ENCODE assay signal across 10 mouse cellular contexts in genomic region chr4:117847011-117847410, GRCm38 (mm10). TPM values are rescaled to one million over a fixed set of nuclear protein-coding genes. Genes with fewer than 3 reads are reported as not detected.
DNase-seq lines count a peak whose midpoint lies in the region; ATAC-seq and TF ChIP-seq lines count a peak whose summit lies in the region.
"Had no signal": no experiment of that assay in that cellular context is flagged by ENCODE, and none has a peak within 500 bp of the region (broad histone marks: within the 10 kb centered on the region; RNA-seq: fewer than 3 reads in every experiment).

No protein-coding gene starts in this region.

- 0 out of 2 replicates have a peak overlapping the region, but pooled peaks have one; percentile 15 for H3K27ac ChIP-seq in intestine, embryonic 15.5 days
- no peak overlapping the region for H3K27ac ChIP-seq in intestine, postnatal 0 days (ENCODE audit: low read depth, low read length)
- peak overlapping the region; percentile 35; the same call in 1 of the 2 replicates for H3K27ac ChIP-seq in midbrain, embryonic 10.5 days (replicated peaks)
- no peak overlapping the region for H3K27ac ChIP-seq in midbrain, embryonic 11.5 days (ENCODE audit: low read depth, low read length)
- 0 out of 2 replicates have a peak overlapping the region, but pooled peaks have one; percentile 5 for H3K27ac ChIP-seq in hindbrain, embryonic 15.5 days (replicated peaks)
- peak overlapping the region; percentile 2; the same call in 1 of the 2 replicates for H3K27ac ChIP-seq in midbrain, postnatal 0 days (ENCODE audit: low read depth, low read length)
- H3K27ac ChIP-seq in heart, embryonic 11.5 days (ENCODE audit: low read depth, low read length) = no peak overlapping the region
- H3K27ac ChIP-seq: kidney, postnatal 0 days had no signal

- no peaks in the 10 kb centered on the region for H3K36me3 ChIP-seq in intestine, embryonic 15.5 days
- no peaks in the 10 kb centered on the region; the same call in 1 of the 2 replicates for H3K36me3 ChIP-seq in intestine, postnatal 0 days (ENCODE audit: control insufficient read depth, insufficient read depth)
- no peaks in the 10 kb centered on the region for H3K36me3 ChIP-seq in midbrain, embryonic 10.5 days
- H3K36me3 ChIP-seq in midbrain, embryonic 11.5 days (ENCODE audit: control insufficient read depth, insufficient read depth, low read length) = no peaks in the 10 kb centered on the region
- H3K36me3 ChIP-seq in hindbrain, embryonic 15.5 days = no peaks in the 10 kb centered on the region
- H3K36me3 ChIP-seq in midbrain, postnatal 0 days (ENCODE audit: insufficient read depth, low read length) = peaks cover 7% of the 10 kb centered on the region; the same call in 1 of the 2 replicates
- H3K36me3 ChIP-seq in heart, embryonic 11.5 days (ENCODE audit: control insufficient read depth, insufficient read depth, low read length) = no peaks in the 10 kb centered on the region

- WGBS in intestine, embryonic 15.5 days = 44% methylated on average over 2 of the region's 2 CpGs
- WGBS in intestine, postnatal 0 days = 66% methylated on average over 2 of the region's 2 CpGs
- WGBS in midbrain, embryonic 10.5 days = 66% methylated on average over 2 of the region's 2 CpGs
- 60% methylated on average over 2 of the region's 2 CpGs for WGBS in midbrain, embryonic 11.5 days
- 17% methylated on average over 2 of the region's 2 CpGs for WGBS in hindbrain, embryonic 15.5 days
- WGBS in midbrain, postnatal 0 days = 29% methylated on average over 2 of the region's 2 CpGs
- 42% methylated on average over 2 of the region's 2 CpGs for WGBS in heart, embryonic 11.5 days (ENCODE audit: insufficient replicate concordance)

- ATAC-seq in intestine, embryonic 15.5 days = no peak
- ATAC-seq in intestine, postnatal 0 days = no peak
- ATAC-seq in midbrain, embryonic 11.5 days (ENCODE audit: low FRiP score) = no peak
- ATAC-seq in hindbrain, embryonic 15.5 days (ENCODE audit: low FRiP score, low read depth) = no peak; the same call in 1 of the 2 replicates
- no peak for ATAC-seq in midbrain, postnatal 0 days (ENCODE audit: low FRiP score)
- ATAC-seq in heart, embryonic 11.5 days (replicated peaks; ENCODE audit: insufficient number of reproducible peaks, low FRiP score, low TSS enrichment) = no peak

- TF ChIP-seq CTCF in intestine, postnatal 0 days (IDR thresholded peaks at IDR 0.05; ENCODE audit: low read depth) = no peak
- TF ChIP-seq CTCF in midbrain, postnatal 0 days (IDR thresholded peaks at IDR 0.05) = no peak

- no peaks in the 10 kb centered on the region for H3K27me3 ChIP-seq in intestine, embryonic 15.5 days (replicated peaks)
- no peaks in the 10 kb centered on the region for H3K27me3 ChIP-seq in intestine, postnatal 0 days (replicated peaks; ENCODE audit: control insufficient read depth, insufficient read depth, low read length)
- no peaks in the 10 kb centered on the region for H3K27me3 ChIP-seq in midbrain, embryonic 10.5 days (ENCODE audit: low read depth, poor library complexity, severe bottlenecking)
- no peaks in the 10 kb centered on the region for H3K27me3 ChIP-seq in midbrain, embryonic 11.5 days (ENCODE audit: control insufficient read depth, insufficient read depth, low read length)
- no peaks in the 10 kb centered on the region for H3K27me3 ChIP-seq in hindbrain, embryonic 15.5 days
- H3K27me3 ChIP-seq in midbrain, postnatal 0 days (ENCODE audit: insufficient read depth, low read length) = no peaks in the 10 kb centered on the region
- peaks cover 2% of the 10 kb centered on the region; the same call in 1 of the 2 replicates for H3K27me3 ChIP-seq in heart, embryonic 11.5 days (ENCODE audit: control insufficient read depth, insufficient read depth, low read length)

- no peaks in the 10 kb centered on the region for H3K9me3 ChIP-seq in intestine, embryonic 15.5 days
- H3K9me3 ChIP-seq in intestine, postnatal 0 days (ENCODE audit: control insufficient read depth) = no peaks in the 10 kb centered on the region
- no peaks in the 10 kb centered on the region for H3K9me3 ChIP-seq in midbrain, embryonic 10.5 days (replicated peaks)
- H3K9me3 ChIP-seq in midbrain, embryonic 11.5 days (ENCODE audit: control insufficient read depth, low read length) = no peaks in the 10 kb centered on the region
- no peaks in the 10 kb centered on the region for H3K9me3 ChIP-seq in hindbrain, embryonic 15.5 days
- H3K9me3 ChIP-seq in midbrain, postnatal 0 days (ENCODE audit: low read length) = no peaks in the 10 kb centered on the region
- H3K9me3 ChIP-seq in heart, embryonic 11.5 days (replicated peaks; ENCODE audit: control insufficient read depth, low read length) = no peaks in the 10 kb centered on the region
- H3K9me3 ChIP-seq: megakaryocyte, embryonic 14.5 days had no signal

- H3K9ac ChIP-seq in intestine, embryonic 15.5 days = no peak overlapping the region
- H3K9ac ChIP-seq in intestine, postnatal 0 days (ENCODE audit: low read depth, low read length) = no peak overlapping the region
- H3K9ac ChIP-seq in midbrain, embryonic 11.5 days (ENCODE audit: low read length) = no peak overlapping the region
- 0 out of 2 replicates have a peak overlapping the region, but pooled peaks have one; percentile 10 for H3K9ac ChIP-seq in hindbrain, embryonic 15.5 days
- H3K9ac ChIP-seq in midbrain, postnatal 0 days (replicated peaks; ENCODE audit: low read length, poor library complexity, severe bottlenecking) = no peak overlapping the region
- H3K9ac ChIP-seq in heart, embryonic 11.5 days (ENCODE audit: low read depth, low read length) = no peak overlapping the region

- no peak for DNase-seq in midbrain, embryonic 10.5 days (ENCODE audit: low spot score)
- DNase-seq in midbrain, embryonic 11.5 days (ENCODE audit: low spot score, missing footprints) = no peak
- DNase-seq in midbrain, postnatal 0 days (ENCODE audit: low spot score) = peak; percentile 78
- DNase-seq: thymus, postnatal 14 days had no signal

- H3K4me1 ChIP-seq in intestine, embryonic 15.5 days (replicated peaks) = 0 out of 2 replicates have a peak, but pooled peaks cover 2% of the 10 kb centered on the region
- H3K4me1 ChIP-seq in intestine, postnatal 0 days (replicated peaks; ENCODE audit: control insufficient read depth, insufficient read depth, low read length) = no peaks in the 10 kb centered on the region
- H3K4me1 ChIP-seq in midbrain, embryonic 10.5 days = peaks cover 30% of the 10 kb centered on the region
- peaks cover 13% of the 10 kb centered on the region for H3K4me1 ChIP-seq in midbrain, embryonic 11.5 days (ENCODE audit: control insufficient read depth, insufficient read depth, low read length)
- H3K4me1 ChIP-seq in hindbrain, embryonic 15.5 days (replicated peaks) = peaks cover 22% of the 10 kb centered on the region
- H3K4me1 ChIP-seq in midbrain, postnatal 0 days (ENCODE audit: insufficient read depth, low read length) = no peaks in the 10 kb centered on the region; the same call in 1 of the 2 replicates
- H3K4me1 ChIP-seq in heart, embryonic 11.5 days (ENCODE audit: control insufficient read depth, insufficient read depth, low read length) = no peaks in the 10 kb centered on the region
- H3K4me1 ChIP-seq: megakaryocyte, embryonic 14.5 days had no signal

- no peak overlapping the region for H3K4me2 ChIP-seq in intestine, embryonic 15.5 days (replicated peaks)
- H3K4me2 ChIP-seq in intestine, postnatal 0 days (replicated peaks; ENCODE audit: low read depth) = no peak overlapping the region
- no peak overlapping the region for H3K4me2 ChIP-seq in midbrain, embryonic 11.5 days
- no peak overlapping the region for H3K4me2 ChIP-seq in hindbrain, embryonic 15.5 days
- H3K4me2 ChIP-seq in midbrain, postnatal 0 days (ENCODE audit: low read depth, low read length, poor library complexity, severe bottlenecking) = no peak overlapping the region
- H3K4me2 ChIP-seq in heart, embryonic 11.5 days = no peak overlapping the region

- H3K4me3 ChIP-seq in intestine, embryonic 15.5 days (replicated peaks) = no peak overlapping the region
- no peak overlapping the region for H3K4me3 ChIP-seq in intestine, postnatal 0 days (ENCODE audit: low read depth, low read length)
- no peak overlapping the region for H3K4me3 ChIP-seq in midbrain, embryonic 10.5 days
- H3K4me3 ChIP-seq in midbrain, embryonic 11.5 days (ENCODE audit: low read depth, low read length) = no peak overlapping the region
- H3K4me3 ChIP-seq in hindbrain, embryonic 15.5 days = no peak overlapping the region
- H3K4me3 ChIP-seq in midbrain, postnatal 0 days (ENCODE audit: low read depth, low read length) = no peak overlapping the region
- H3K4me3 ChIP-seq in heart, embryonic 11.5 days (ENCODE audit: low read depth, low read length) = no peak overlapping the region
- H3K4me3 ChIP-seq: megakaryocyte, embryonic 14.5 days had no signal

RNA-seq across cellular contexts. Expression of gene Slc6a9, which starts 12.7 kb away (rescaled TPM):
- 9.0 and 11.3 TPM in 2 replicates for polyA plus RNA-seq in intestine, embryonic 15.5 days (2015; fragmentation: Nextera tagmentation; extraction: Ambion mirVana)
- polyA plus RNA-seq in intestine, postnatal 0 days (2015; fragmentation: Nextera tagmentation; extraction: Ambion mirVana) = 4.9 and 5.8 TPM in 2 replicates
- 6.7 and 8.6 TPM in 2 replicates for polyA plus RNA-seq in midbrain, embryonic 10.5 days (2016; fragmentation: Nextera tagmentation; extraction: Ambion mirVana)
- polyA plus RNA-seq in midbrain, embryonic 11.5 days (2014; fragmentation: Nextera tagmentation; extraction: Ambion mirVana) = 4.6 and 6.3 TPM in 2 replicates
- polyA plus RNA-seq in hindbrain, embryonic 15.5 days (2015; fragmentation: Nextera tagmentation; extraction: Ambion mirVana) = 45.8 and 48.1 TPM in 2 replicates
- 71.2 and 105 TPM in 2 replicates for total RNA-seq in midbrain, postnatal 0 days (2014; rRNA removed)
- polyA plus RNA-seq in midbrain, postnatal 0 days (2015; fragmentation: Nextera tagmentation; extraction: Ambion mirVana) = 58.7 and 70.5 TPM in 2 replicates
- 8.7 and 15.2 TPM in 2 replicates for polyA plus RNA-seq in heart, embryonic 11.5 days (2014; fragmentation: Nextera tagmentation; extraction: Ambion mirVana)

RNA-seq across cellular contexts. Expression of gene Ccdc24, which starts 25.3 kb away (rescaled TPM):
- 0.48 and 1.0 TPM in 2 replicates for polyA plus RNA-seq in intestine, embryonic 15.5 days (2015; fragmentation: Nextera tagmentation; extraction: Ambion mirVana)
- polyA plus RNA-seq in intestine, postnatal 0 days (2015; fragmentation: Nextera tagmentation; extraction: Ambion mirVana) = 0.64 and 0.80 TPM in 2 replicates
- polyA plus RNA-seq in midbrain, embryonic 10.5 days (2016; fragmentation: Nextera tagmentation; extraction: Ambion mirVana) = 1.1 and 2.2 TPM in 2 replicates
- polyA plus RNA-seq in midbrain, embryonic 11.5 days (2014; fragmentation: Nextera tagmentation; extraction: Ambion mirVana) = 0.76 and 1.4 TPM in 2 replicates
- polyA plus RNA-seq in hindbrain, embryonic 15.5 days (2015; fragmentation: Nextera tagmentation; extraction: Ambion mirVana) = 2.5 and 3.3 TPM in 2 replicates
- total RNA-seq in midbrain, postnatal 0 days (2014; rRNA removed) = 2.0 and 9.0 TPM in 2 replicates
- polyA plus RNA-seq in midbrain, postnatal 0 days (2015; fragmentation: Nextera tagmentation; extraction: Ambion mirVana) = 1.2 and 1.4 TPM in 2 replicates
- 0.56 and 0.90 TPM in 2 replicates for polyA plus RNA-seq in heart, embryonic 11.5 days (2014; fragmentation: Nextera tagmentation; extraction: Ambion mirVana)

RNA-seq across cellular contexts. Expression of gene B4galt2, which starts 36.3 kb away (rescaled TPM):
- polyA plus RNA-seq in intestine, embryonic 15.5 days (2015; fragmentation: Nextera tagmentation; extraction: Ambion mirVana) = 14.0 and 15.6 TPM in 2 replicates
- polyA plus RNA-seq in intestine, postnatal 0 days (2015; fragmentation: Nextera tagmentation; extraction: Ambion mirVana) = 8.7 and 8.9 TPM in 2 replicates
- 24.8 and 27.9 TPM in 2 replicates for polyA plus RNA-seq in midbrain, embryonic 10.5 days (2016; fragmentation: Nextera tagmentation; extraction: Ambion mirVana)
- polyA plus RNA-seq in midbrain, embryonic 11.5 days (2014; fragmentation: Nextera tagmentation; extraction: Ambion mirVana) = 26.8 and 29.1 TPM in 2 replicates
- 56.5 and 69.5 TPM in 2 replicates for polyA plus RNA-seq in hindbrain, embryonic 15.5 days (2015; fragmentation: Nextera tagmentation; extraction: Ambion mirVana)
- 238 and 337 TPM in 2 replicates for total RNA-seq in midbrain, postnatal 0 days (2014; rRNA removed)
- polyA plus RNA-seq in midbrain, postnatal 0 days (2015; fragmentation: Nextera tagmentation; extraction: Ambion mirVana) = 86.8 and 92.9 TPM in 2 replicates
- polyA plus RNA-seq in heart, embryonic 11.5 days (2014; fragmentation: Nextera tagmentation; extraction: Ambion mirVana) = 13.8 and 14.1 TPM in 2 replicates

RNA-seq across cellular contexts. Expression of gene Atp6v0b, which starts 40.1 kb away (rescaled TPM):
- polyA plus RNA-seq in intestine, embryonic 15.5 days (2015; fragmentation: Nextera tagmentation; extraction: Ambion mirVana) = 239 and 288 TPM in 2 replicates
- polyA plus RNA-seq in intestine, postnatal 0 days (2015; fragmentation: Nextera tagmentation; extraction: Ambion mirVana) = 441 and 442 TPM in 2 replicates
- polyA plus RNA-seq in midbrain, embryonic 10.5 days (2016; fragmentation: Nextera tagmentation; extraction: Ambion mirVana) = 193 and 213 TPM in 2 replicates
- 214 and 216 TPM in 2 replicates for polyA plus RNA-seq in midbrain, embryonic 11.5 days (2014; fragmentation: Nextera tagmentation; extraction: Ambion mirVana)
- polyA plus RNA-seq in hindbrain, embryonic 15.5 days (2015; fragmentation: Nextera tagmentation; extraction: Ambion mirVana) = 570 and 601 TPM in 2 replicates
- 607 and 625 TPM in 2 replicates for total RNA-seq in midbrain, postnatal 0 days (2014; rRNA removed)
- polyA plus RNA-seq in midbrain, postnatal 0 days (2015; fragmentation: Nextera tagmentation; extraction: Ambion mirVana) = 667 and 754 TPM in 2 replicates
- polyA plus RNA-seq in heart, embryonic 11.5 days (2014; fragmentation: Nextera tagmentation; extraction: Ambion mirVana) = 194 and 197 TPM in 2 replicates

RNA-seq across cellular contexts. Expression of gene Dph2, which starts 44.8 kb away (rescaled TPM):
- polyA plus RNA-seq in intestine, embryonic 15.5 days (2015; fragmentation: Nextera tagmentation; extraction: Ambion mirVana) = 17.1 and 18.3 TPM in 2 replicates
- 5.0 and 5.5 TPM in 2 replicates for polyA plus RNA-seq in intestine, postnatal 0 days (2015; fragmentation: Nextera tagmentation; extraction: Ambion mirVana)
- polyA plus RNA-seq in midbrain, embryonic 10.5 days (2016; fragmentation: Nextera tagmentation; extraction: Ambion mirVana) = 27.9 and 30.9 TPM in 2 replicates
- polyA plus RNA-seq in midbrain, embryonic 11.5 days (2014; fragmentation: Nextera tagmentation; extraction: Ambion mirVana) = 23.9 and 27.7 TPM in 2 replicates
- 21.8 and 23.6 TPM in 2 replicates for polyA plus RNA-seq in hindbrain, embryonic 15.5 days (2015; fragmentation: Nextera tagmentation; extraction: Ambion mirVana)
- 13.8 and 23.3 TPM in 2 replicates for total RNA-seq in midbrain, postnatal 0 days (2014; rRNA removed)
- 13.3 and 15.9 TPM in 2 replicates for polyA plus RNA-seq in midbrain, postnatal 0 days (2015; fragmentation: Nextera tagmentation; extraction: Ambion mirVana)
- 12.7 and 14.2 TPM in 2 replicates for polyA plus RNA-seq in heart, embryonic 11.5 days (2014; fragmentation: Nextera tagmentation; extraction: Ambion mirVana)

Comparison
In these comparisons a context has a peak if more than half of its experiments do, and no peak if none do; other contexts are left out.
1. H3K27ac ChIP-seq: peak in intestine, embryonic 15.5 days (single experiment), midbrain, embryonic 10.5 days (single experiment), hindbrain, embryonic 15.5 days (single experiment) and midbrain, postnatal 0 days (single experiment); none in intestine, postnatal 0 days (single experiment), midbrain, embryonic 11.5 days (single experiment) and heart, embryonic 11.5 days (single experiment).